Mouse (Mus musculus) C2C12 (cell line): ENCODE results near the gene Prph. TPM values are rescaled to one million over a fixed set of nuclear protein-coding genes. Genes with fewer than 3 reads are reported as not detected.

Experiments
- H3K27me3 ChIP-seq: one replicate; pipeline ENCODE4 v1.6.1; 2011; ENCODE audit not compliant: control insufficient read depth, insufficient read depth, insufficient read length
- H3K36me3 ChIP-seq: one replicate; pipeline ENCODE4 v1.6.1; 2011; ENCODE audit not compliant: control insufficient read depth, insufficient read depth
- H3K4me3 ChIP-seq: one replicate; pipeline ENCODE4 v1.5.1; 2011; ENCODE audit warnings: mild to moderate bottlenecking, control low read depth; ENCODE audit not compliant: poor library complexity, insufficient read depth, severe bottlenecking
- H3K79me2 ChIP-seq: one replicate; pipeline ENCODE4 v1.6.1; 2011; ENCODE audit not compliant: control insufficient read depth, insufficient read depth
- H3K79me3 ChIP-seq: one replicate; pipeline ENCODE4 v1.6.1; 2011; ENCODE audit warnings: low read depth, control low read depth
- H3ac ChIP-seq: one replicate; pipeline ENCODE3; 2011; ENCODE audit warnings: low read depth; ENCODE audit not compliant: control insufficient read depth, insufficient read length
- CEBPB ChIP-seq: IDR thresholded peaks from one replicate; pipeline ENCODE4 v1.6.1; 2011; ENCODE audit warnings: low read depth, mild to moderate bottlenecking, control low read depth, moderate library complexity
- CTCF ChIP-seq: IDR thresholded peaks from one replicate; pipeline ENCODE4 v1.5.1; 2011; ENCODE audit not compliant: control insufficient read depth, insufficient read depth, insufficient read length
- FOSL1 ChIP-seq: IDR thresholded peaks from one replicate; pipeline ENCODE4 v1.8.0; 2011; ENCODE audit warnings: mild to moderate bottlenecking, low read length; ENCODE audit not compliant: poor library complexity, insufficient read depth, severe bottlenecking
- MAX ChIP-seq: IDR thresholded peaks from one replicate; pipeline ENCODE4 v1.6.1; 2011; ENCODE audit warnings: mild to moderate bottlenecking, control low read depth
- MYOD1 ChIP-seq: IDR thresholded peaks from one replicate; pipeline ENCODE4 v1.6.1; 2011; ENCODE audit warnings: low read depth; ENCODE audit not compliant: control insufficient read depth, insufficient read length
- MYOG ChIP-seq: IDR thresholded peaks from one replicate; pipeline ENCODE4 v1.6.1; 2011; ENCODE audit not compliant: control insufficient read depth, insufficient read length; ENCODE audit errors: extremely low read depth
- USF1 ChIP-seq: IDR thresholded peaks from one replicate; pipeline ENCODE4 v1.6.1; 2011; ENCODE audit warnings: low read depth, mild to moderate bottlenecking, control low read depth, moderate library complexity
- polyA plus RNA-seq: library from polyadenylated mRNA; unstranded; fragments of >200 nt; fragmentation: generic; extraction: Trizol; gene quantifications from one replicate; pipeline ENCODE4 v1.2.1, GENCODE M21; 2012; ENCODE audit warnings: missing spikeins

Prph gene
- polyA plus RNA-seq, 1 experiment: 1.3 TPM

DNA sequence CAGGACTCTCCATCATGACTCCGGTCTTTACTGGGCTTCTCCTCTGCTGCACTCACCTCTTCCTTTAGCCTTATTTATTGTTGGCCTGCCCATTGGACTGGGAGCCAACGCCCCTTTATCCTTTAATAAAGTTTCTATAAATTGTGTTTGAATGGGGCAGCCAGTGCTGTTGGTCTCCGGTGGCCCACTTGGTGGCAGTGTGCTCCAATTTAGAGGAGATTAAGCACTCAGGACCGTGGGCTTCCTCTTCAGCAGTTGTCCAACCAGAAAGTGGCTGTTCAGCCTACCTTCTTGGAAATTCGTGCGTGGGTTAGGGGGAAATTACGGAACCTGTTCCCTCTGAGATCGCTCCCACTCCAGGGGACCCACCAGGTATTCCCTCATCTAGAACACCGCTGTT lies 28.3 kb downstream of the Prph start:
- Histone ChIP-seq H3K79me2 (peaks cover 5% of the 10 kb centered on the region), H3K4me3 (no peak overlapping the region), H3K27me3 (no peaks in the 10 kb centered on the region), H3K79me3 (no peaks in the 10 kb centered on the region), H3K36me3 (peaks cover 54% of the 10 kb centered on the region), H3ac (no peak overlapping the region)
- TF ChIP-seq FOSL1: no peak
- TF ChIP-seq CTCF: no peak
- TF ChIP-seq MAX: no peak
- no peak for TF ChIP-seq MYOD1
- TF ChIP-seq USF1: no peak
- no peak for TF ChIP-seq MYOG
- TF ChIP-seq CEBPB: no peak

- no peaks in the 10 kb centered on the region for H3K79me2 ChIP-seq
- no peak overlapping the region for H3K4me3 ChIP-seq
- H3ac ChIP-seq: no peak overlapping the region
- H3K27me3 ChIP-seq: no peaks in the 10 kb centered on the region
- no peak for TF ChIP-seq MAX
- no peak for TF ChIP-seq USF1
- no peak for TF ChIP-seq MYOG
- no peak for TF ChIP-seq CTCF
- no peak for TF ChIP-seq FOSL1
- TF ChIP-seq CEBPB: no peak
- TF ChIP-seq MYOD1: no peak
- peaks cover 47% of the 10 kb centered on the region for H3K36me3 ChIP-seq
- H3K79me3 ChIP-seq: no peaks in the 10 kb centered on the region
Measured at GRCm38 (mm10) chr15:99083867-99084557, 29.0 kb downstream of the Prph start.

DNA sequence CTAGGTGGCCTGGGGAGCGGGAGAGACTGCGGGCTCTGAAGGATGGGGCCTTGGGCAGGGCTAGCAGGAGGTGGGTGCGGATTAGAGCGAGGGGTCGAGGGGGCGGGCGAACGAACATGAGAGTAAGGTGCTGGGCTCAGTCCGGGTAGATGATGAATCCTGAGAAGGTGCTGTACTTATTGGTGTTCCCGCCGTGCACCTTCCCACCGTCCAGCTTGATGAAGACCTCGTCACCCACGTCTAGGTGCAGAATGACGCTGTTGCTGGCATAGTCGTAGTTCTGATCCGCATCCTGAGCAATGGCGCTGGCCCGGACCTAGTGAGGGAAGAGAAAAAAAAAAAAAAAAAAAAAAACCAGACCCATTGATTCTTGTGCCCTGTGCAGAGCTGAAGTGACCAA lies 29.6 kb downstream of the Prph start:
- TF ChIP-seq MYOG: no peak
- no peak for TF ChIP-seq FOSL1
- no peak for TF ChIP-seq MAX
- TF ChIP-seq MYOD1: no peak
- no peak for TF ChIP-seq USF1
- no peak for TF ChIP-seq CTCF
- no peak for TF ChIP-seq CEBPB
- Histone ChIP-seq H3K79me3 (no peaks in the 10 kb centered on the region), H3K36me3 (peaks cover 41% of the 10 kb centered on the region), H3K79me2 (no peaks in the 10 kb centered on the region), H3K27me3 (no peaks in the 10 kb centered on the region), H3K4me3 (no peak overlapping the region), H3ac (no peak overlapping the region)

DNA sequence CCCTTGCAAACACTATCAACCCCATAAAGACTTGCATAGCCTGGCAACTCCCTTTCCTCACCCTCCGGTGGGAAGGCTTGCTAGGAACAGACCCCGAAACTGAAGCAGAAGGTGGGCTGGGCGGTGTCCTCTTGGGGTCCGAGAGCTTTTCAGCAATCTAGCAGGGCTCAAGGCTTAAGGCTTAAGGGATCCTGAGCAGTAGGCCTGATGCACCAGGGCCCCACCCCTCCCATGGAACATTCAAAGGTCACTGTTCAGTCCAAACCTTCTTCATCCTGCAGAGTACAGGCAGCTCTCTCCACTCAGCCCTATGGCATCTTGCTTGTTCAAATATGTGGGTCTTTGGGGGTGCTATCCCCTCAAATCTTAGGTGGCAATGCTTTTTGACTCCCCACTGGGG lies 31.0 kb downstream of the Prph start:
- Histone ChIP-seq H3K27me3 (no peaks in the 10 kb centered on the region), H3ac (no peak overlapping the region), H3K36me3 (peaks cover 28% of the 10 kb centered on the region), H3K79me3 (no peaks in the 10 kb centered on the region), H3K79me2 (no peaks in the 10 kb centered on the region), H3K4me3 (no peak overlapping the region)
- TF ChIP-seq USF1 (no peak), MAX (no peak), FOSL1 (no peak), CEBPB (no peak), MYOD1 (no peak), MYOG (no peak), CTCF (no peak)

DNA sequence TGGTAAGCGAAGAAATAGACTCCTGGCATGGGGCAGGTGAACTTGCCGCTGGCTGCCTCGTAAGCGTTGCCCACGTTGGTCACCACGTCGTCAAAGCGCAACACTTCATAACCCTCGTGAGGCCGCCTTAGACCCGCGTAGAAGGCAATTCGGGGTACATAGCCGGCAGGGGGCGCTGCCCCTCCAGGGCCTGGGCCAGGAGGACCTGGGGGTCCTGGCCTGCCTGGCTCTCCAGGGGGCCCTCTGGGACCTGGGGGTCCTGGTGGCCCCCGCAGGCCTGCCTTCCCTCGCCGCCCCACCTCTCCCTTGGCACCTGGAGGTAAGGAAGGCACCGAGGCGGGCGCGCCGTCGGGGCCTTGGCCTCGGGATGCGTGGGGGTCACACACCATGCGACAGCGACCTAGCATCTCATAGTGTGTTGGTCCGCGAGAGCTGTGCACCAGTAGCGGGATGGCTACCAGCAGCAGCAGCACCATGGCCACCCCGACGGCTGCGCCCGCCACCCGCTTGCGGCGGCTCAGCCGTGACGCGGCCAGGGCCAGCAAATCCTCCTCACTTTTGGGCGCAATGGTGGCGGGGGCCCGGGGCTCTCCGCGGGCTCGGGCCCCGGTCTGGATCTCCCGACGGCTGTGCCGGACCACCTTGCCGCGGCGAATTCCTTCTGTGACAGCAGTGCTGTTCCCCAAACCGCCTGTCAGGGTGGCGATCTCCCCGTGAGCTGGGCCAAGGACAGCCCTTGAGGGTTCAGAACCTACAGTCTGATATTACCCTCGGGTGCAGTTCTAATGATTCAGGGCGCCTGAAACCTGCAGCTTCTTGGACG lies 32.5 kb downstream of the Prph start, which contains the start of gene C1ql4:
TSS of gene C1ql4 (minus strand) at position 565 of the 823 bp plus-strand sequence.
- no peak within 1 kb of the TSS for H3K4me3 ChIP-seq
- no peak for TF ChIP-seq CEBPB
- TF ChIP-seq FOSL1: no peak
- no peak for TF ChIP-seq MAX
- TF ChIP-seq MYOG: no peak
- TF ChIP-seq USF1: no peak
- no peak for TF ChIP-seq MYOD1
- no peak for TF ChIP-seq CTCF
- H3K79me3 ChIP-seq: no peaks in the 10 kb centered on the region
- H3K36me3 ChIP-seq: peaks cover 19% of the 10 kb centered on the region
- no peaks in the 10 kb centered on the region for H3K79me2 ChIP-seq
- peak within 1 kb of the TSS; percentile 21 for H3ac ChIP-seq
- no peaks in the 10 kb centered on the region for H3K27me3 ChIP-seq
